17 mouse cellular contexts compared by ENCODE assay signal in genomic region chr19:48300440-48301231, GRCm38 (mm10).
DNase-seq lines count a peak whose midpoint lies in the region; ATAC-seq and TF ChIP-seq lines count a peak whose summit lies in the region.
"Had no signal": no experiment of that assay in that cellular context is flagged by ENCODE, and none has a peak within 500 bp of the region (broad histone marks: within the 10 kb centered on the region; RNA-seq: fewer than 3 reads in every experiment).

No protein-coding gene starts in this region.

- no peaks in the 10 kb centered on the region for H3K9me3 ChIP-seq in forebrain, embryonic 12.5 days
- H3K9me3 ChIP-seq in hindbrain, embryonic 14.5 days (ENCODE audit: control insufficient read depth, low read length), result no peaks in the 10 kb centered on the region
- H3K9me3 ChIP-seq in midbrain, embryonic 16.5 days (replicated peaks; ENCODE audit: control insufficient read depth, low read length, poor library complexity, severe bottlenecking), result no peaks in the 10 kb centered on the region
- H3K9me3 ChIP-seq: heart, embryonic 13.5 days; limb, embryonic 13.5 days had no signal

- H3K4me1 ChIP-seq in forebrain, embryonic 12.5 days, result peaks cover 15% of the 10 kb centered on the region
- peaks cover 13% of the 10 kb centered on the region for H3K4me1 ChIP-seq in hindbrain, embryonic 14.5 days (replicated peaks; ENCODE audit: control insufficient read depth, insufficient read depth, low read length)
- H3K4me1 ChIP-seq in midbrain, embryonic 16.5 days (ENCODE audit: control insufficient read depth, insufficient read depth, low read length), result peaks cover 14% of the 10 kb centered on the region
- H3K4me1 ChIP-seq: heart, embryonic 13.5 days had no signal

- no peak overlapping the region for H3K9ac ChIP-seq in forebrain, embryonic 12.5 days
- peak overlapping the region; percentile 44 for H3K9ac ChIP-seq in hindbrain, embryonic 14.5 days
- peak overlapping the region; percentile 4; the same call in 1 of the 2 replicates for H3K9ac ChIP-seq in midbrain, embryonic 16.5 days (ENCODE audit: low read depth, low read length)
- H3K9ac ChIP-seq: heart, embryonic 13.5 days; limb, embryonic 13.5 days; liver, postnatal 0 days had no signal

- no peak; the same call in 1 of the 2 replicates for ATAC-seq in forebrain, embryonic 12.5 days (ENCODE audit: low FRiP score)
- peak; percentile 57; the same call in 1 of the 2 replicates for ATAC-seq in hindbrain, embryonic 14.5 days (ENCODE audit: low FRiP score)
- peak; percentile 42; the same call in 1 of the 2 replicates for ATAC-seq in midbrain, embryonic 16.5 days
- ATAC-seq: liver, postnatal 0 days had no signal

- intact Hi-C loops in left cerebral cortex, adult 2 months (cut with DNase I), result no loop called here

- no peak for TF ChIP-seq CTCF in brain, embryonic 14.5 days (IDR thresholded peaks at IDR 0.05; ENCODE audit: borderline replicate concordance, extremely low read depth, insufficient read depth, insufficient read length)
- TF ChIP-seq CTCF in left cerebral cortex, adult 2 months (IDR thresholded peaks at IDR 0.05), result no peak

- H3K4me2 ChIP-seq in forebrain, embryonic 12.5 days, result peak overlapping the region; percentile 17; the same call in 1 of the 2 replicates
- peak overlapping the region; percentile 11 for H3K4me2 ChIP-seq in hindbrain, embryonic 14.5 days (replicated peaks)
- H3K4me2 ChIP-seq in midbrain, embryonic 16.5 days (ENCODE audit: low read length), result peak overlapping the region; percentile 27; the same call in 1 of the 2 replicates
- H3K4me2 ChIP-seq: heart, embryonic 13.5 days; limb, embryonic 13.5 days had no signal

- H3K27me3 ChIP-seq in forebrain, embryonic 12.5 days, result peaks cover 3% of the 10 kb centered on the region; the same call in 1 of the 2 replicates
- H3K27me3 ChIP-seq in hindbrain, embryonic 14.5 days (ENCODE audit: control insufficient read depth, insufficient read depth, low read length), result no peaks in the 10 kb centered on the region
- no peaks in the 10 kb centered on the region for H3K27me3 ChIP-seq in midbrain, embryonic 16.5 days (ENCODE audit: control insufficient read depth, insufficient read depth, low read depth, low read length)
- H3K27me3 ChIP-seq: heart, embryonic 13.5 days; limb, embryonic 13.5 days had no signal

- no peak overlapping the region for H3K4me3 ChIP-seq in forebrain, embryonic 12.5 days (replicated peaks)
- no peak overlapping the region for H3K4me3 ChIP-seq in hindbrain, embryonic 14.5 days (replicated peaks; ENCODE audit: low read length)
- H3K4me3 ChIP-seq in midbrain, embryonic 16.5 days (ENCODE audit: low read depth, low read length), result no peak overlapping the region
- H3K4me3 ChIP-seq in left cerebral cortex, adult 2 months, result no peak overlapping the region
- H3K4me3 ChIP-seq: heart, embryonic 13.5 days; limb, embryonic 13.5 days; myocyte had no signal

- DNase-seq in brain, embryonic 14.5 days (ENCODE audit: low read depth), result peak; percentile 81
- peak; percentile 51 for DNase-seq in hindbrain, embryonic 14.5 days (ENCODE audit: low spot score)
- DNase-seq in layer of hippocampus, postnatal 25 days (ENCODE audit: extremely low spot score in 1 of 2, low spot score in 1 of 2), result no peak
- no peak for DNase-seq in frontal cortex, postnatal 25 days (ENCODE audit: low spot score in 2 of 2)
- no peak for DNase-seq in frontal cortex, postnatal 14 days (ENCODE audit: low spot score in 2 of 2)
- DNase-seq in left cerebral cortex, adult 2 months (ENCODE audit: extremely low spot score in 1 of 2, low spot score in 2 of 2), result no peak
- DNase-seq: adrenal gland, adult 2 months; cerebellum, adult 2 months; gastrocnemius, postnatal 25 days; liver, postnatal 0 days had no signal

- H3K36me3 ChIP-seq in forebrain, embryonic 12.5 days (replicated peaks), result no peaks in the 10 kb centered on the region
- H3K36me3 ChIP-seq in hindbrain, embryonic 14.5 days (replicated peaks; ENCODE audit: control insufficient read depth, insufficient read depth), result no peaks in the 10 kb centered on the region
- no peaks in the 10 kb centered on the region for H3K36me3 ChIP-seq in midbrain, embryonic 16.5 days (ENCODE audit: control insufficient read depth, insufficient read depth, low read length)
- H3K36me3 ChIP-seq: heart, embryonic 13.5 days; limb, embryonic 13.5 days had no signal

- 11% methylated on average over 14 of the region's 14 CpGs for WGBS in forebrain, embryonic 12.5 days
- 18% methylated on average over 14 of the region's 14 CpGs for WGBS in hindbrain, embryonic 14.5 days
- 9% methylated on average over 14 of the region's 14 CpGs for WGBS in midbrain, embryonic 16.5 days

- no peak for TF ChIP-seq POLR2A in brain, embryonic 14.5 days (IDR thresholded peaks at IDR 0.05; ENCODE audit: borderline replicate concordance, extremely low read depth, insufficient read depth, insufficient read length, poor library complexity, severe bottlenecking)

- H3K27ac ChIP-seq in forebrain, embryonic 12.5 days, result peak overlapping the region; percentile 42; the same call in 1 of the 2 replicates
- peak overlapping the region; percentile 52 for H3K27ac ChIP-seq in hindbrain, embryonic 14.5 days
- peak overlapping the region; percentile 56 for H3K27ac ChIP-seq in midbrain, embryonic 16.5 days (ENCODE audit: low read length)
- H3K27ac ChIP-seq in left cerebral cortex, adult 2 months, result no peak overlapping the region
- H3K27ac ChIP-seq: heart, embryonic 13.5 days; kidney, postnatal 0 days; limb, embryonic 13.5 days; macrophage had no signal

Comparison
In these comparisons a context has a peak if more than half of its experiments do, and no peak if none do; other contexts are left out.
1. DNase-seq: peak in brain, embryonic 14.5 days (single experiment) and hindbrain, embryonic 14.5 days (single experiment); none in layer of hippocampus, postnatal 25 days (0 of 2), frontal cortex, postnatal 25 days (0 of 2), frontal cortex, postnatal 14 days (0 of 2) and left cerebral cortex, adult 2 months (0 of 2).
2. Peak in every context shown above with its lines, with median percentiles within 50 percentile points of each other: H3K4me2 ChIP-seq.